Mouse (Mus musculus): ENCODE results near the gene Dmap1.

The Dmap1 gene

GRCm38 (mm10) chr4:117655500-117655863, 26.6 kb downstream of the Dmap1 start:
- no peak for DNase-seq (ENCODE audit: low spot score)

- DNase-seq (ENCODE audit: low spot score): no peak
Observed at GRCm38 (mm10) chr4:117654703-117655499, 27.2 kb downstream of the Dmap1 start.

DNA sequence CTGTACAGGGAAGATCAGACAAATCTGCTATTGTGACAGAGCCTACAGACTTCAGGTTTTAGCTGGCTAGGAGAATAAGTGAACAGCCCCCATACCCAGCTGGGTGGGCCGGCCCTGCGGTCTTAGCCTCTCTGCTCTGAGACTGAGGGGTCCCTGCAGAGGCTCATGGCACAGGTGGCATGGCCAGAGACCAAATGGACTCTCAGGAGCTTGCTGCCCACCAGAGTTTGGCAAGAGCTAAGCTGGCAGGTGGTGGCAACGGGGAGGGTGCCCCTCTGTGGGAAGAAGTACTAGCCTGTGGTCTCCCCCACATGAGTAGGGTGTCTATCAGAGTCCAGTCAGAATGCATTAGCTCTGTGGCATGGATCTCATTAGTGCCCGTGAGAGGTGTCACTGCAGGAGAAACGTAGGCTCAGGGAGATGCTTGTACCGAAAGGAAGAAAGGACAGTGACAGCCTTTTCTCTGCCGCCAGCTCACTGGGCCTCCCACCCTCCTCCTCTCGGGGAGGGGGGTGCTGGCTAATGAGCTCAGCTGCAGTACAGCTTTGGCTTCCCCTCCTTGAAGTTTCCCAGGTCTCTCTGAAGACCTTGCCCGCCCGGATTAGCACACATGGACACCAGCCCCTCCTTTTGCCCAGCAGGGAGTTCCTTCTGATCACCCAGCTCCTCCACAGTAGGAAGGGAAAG, 27.9 kb downstream of the Dmap1 start:
- DNase-seq (ENCODE audit: low spot score): no peak

- no peak for DNase-seq (ENCODE audit: low spot score)
Observed at GRCm38 (mm10) chr4:117652727-117653126, 29.3 kb downstream of the Dmap1 start.

GRCm38 (mm10) chr4:117651626-117652101, 30.4 kb downstream of the Dmap1 start:
- DNase-seq (ENCODE audit: low spot score): no peak

DNA sequence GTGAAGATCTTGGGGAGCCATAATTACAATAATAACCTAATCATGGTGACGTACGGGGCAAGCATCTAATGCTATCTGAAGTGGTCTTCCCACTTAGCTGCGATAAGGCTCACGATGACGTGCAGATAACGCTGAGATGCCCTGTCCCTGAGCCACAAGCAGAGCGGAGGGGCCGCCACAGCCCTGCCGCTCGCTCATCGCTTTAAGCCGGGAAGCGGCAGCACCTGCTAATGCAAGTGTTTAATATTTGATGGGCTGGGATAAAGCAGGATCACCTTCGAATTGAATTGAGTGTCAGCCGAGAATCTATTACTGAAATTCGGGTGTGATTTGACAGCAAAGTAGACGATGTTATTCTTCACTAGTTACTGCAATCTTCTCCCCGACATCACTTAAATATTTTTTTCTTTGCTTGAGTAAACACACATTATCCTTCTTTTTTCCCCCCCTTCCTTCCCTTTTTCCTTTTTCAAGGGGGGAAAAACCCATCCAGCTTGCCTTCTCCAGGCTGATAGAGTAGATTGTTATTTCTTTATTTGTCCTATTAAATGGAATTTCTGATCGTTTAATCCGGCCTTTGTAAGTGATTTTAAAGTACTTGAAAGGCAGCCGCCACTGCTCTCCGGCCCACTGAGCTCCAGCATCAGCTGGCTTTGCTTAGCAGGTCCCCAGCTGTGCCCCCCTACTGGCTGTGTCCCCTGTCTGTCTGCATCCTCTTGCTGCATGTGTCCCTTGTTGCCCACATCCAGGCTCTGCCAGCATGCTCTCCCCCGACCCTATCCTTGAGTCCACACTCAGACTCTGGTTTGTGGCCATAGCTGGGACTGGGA, 34.9 kb downstream of the Dmap1 start:
- no peak for DNase-seq (ENCODE audit: low spot score)

- DNase-seq (ENCODE audit: low spot score): no peak
Observed at GRCm38 (mm10) chr4:117646496-117646895, 35.6 kb downstream of the Dmap1 start.

GRCm38 (mm10) chr4:117645859-117646258, 36.2 kb downstream of the Dmap1 start:
- DNase-seq (ENCODE audit: low spot score): no peak

- DNase-seq (ENCODE audit: low spot score): no peak
Observed at GRCm38 (mm10) chr4:117645031-117645435, 37.0 kb downstream of the Dmap1 start.

DNA sequence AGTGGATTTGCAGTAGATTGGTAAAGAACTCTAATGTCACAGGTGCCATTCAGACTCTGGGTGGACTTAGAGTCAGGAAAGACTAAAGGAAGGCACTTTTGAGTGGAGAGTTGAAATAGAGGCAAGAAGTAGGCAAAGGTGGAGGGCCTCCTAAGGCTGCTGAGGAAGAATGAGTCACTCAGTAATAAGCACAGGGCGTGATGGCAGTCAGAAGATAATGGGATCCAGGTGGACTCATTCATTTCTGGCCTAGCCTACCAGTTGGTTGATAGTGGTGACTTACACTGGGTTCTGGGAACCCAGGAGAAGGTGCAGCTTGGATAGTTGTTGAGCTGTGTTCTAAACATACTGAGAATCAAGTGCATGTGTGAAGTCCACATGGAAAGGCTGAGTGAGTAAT, 40.3 kb downstream of the Dmap1 start:
- no peak for DNase-seq (ENCODE audit: low spot score)

DNA sequence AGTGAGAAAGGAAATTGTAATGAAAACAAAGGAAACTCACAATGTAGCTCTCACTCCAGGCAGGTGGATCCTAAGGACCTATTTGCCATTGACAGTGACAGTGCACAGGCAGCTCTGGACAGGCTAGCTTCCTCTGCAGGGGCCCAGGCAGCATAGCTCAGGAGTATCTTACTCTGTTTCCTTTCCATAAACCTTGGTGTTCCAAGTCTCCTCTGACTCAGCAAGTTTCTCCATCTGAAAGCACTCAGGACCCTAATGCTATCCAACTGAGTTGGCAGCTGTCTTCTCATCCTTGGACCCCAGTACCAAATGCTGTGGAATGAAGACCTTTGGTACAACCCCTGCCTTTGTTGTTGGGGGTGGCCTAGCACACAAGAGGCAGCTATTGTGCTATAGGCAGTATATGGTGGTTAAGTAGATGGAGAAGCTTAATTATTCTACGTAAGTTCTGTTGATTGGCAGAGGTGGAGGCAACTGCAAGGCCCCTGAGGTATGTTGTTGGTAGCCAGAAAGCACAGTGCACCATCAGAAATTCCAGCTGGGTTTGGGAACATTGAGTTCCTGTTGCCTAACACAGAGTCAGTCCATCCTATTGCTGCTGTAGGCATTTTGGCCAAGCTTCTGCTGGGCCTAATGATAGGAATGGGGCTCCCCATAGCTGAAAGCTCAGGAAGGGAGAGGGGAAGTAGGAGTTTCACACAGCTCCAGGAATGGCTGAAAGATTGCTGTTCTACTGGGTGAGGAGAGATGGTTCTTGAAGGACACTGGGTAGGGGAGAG, 41.0 kb downstream of the Dmap1 start:
- DNase-seq (ENCODE audit: low spot score): no peak

DNA sequence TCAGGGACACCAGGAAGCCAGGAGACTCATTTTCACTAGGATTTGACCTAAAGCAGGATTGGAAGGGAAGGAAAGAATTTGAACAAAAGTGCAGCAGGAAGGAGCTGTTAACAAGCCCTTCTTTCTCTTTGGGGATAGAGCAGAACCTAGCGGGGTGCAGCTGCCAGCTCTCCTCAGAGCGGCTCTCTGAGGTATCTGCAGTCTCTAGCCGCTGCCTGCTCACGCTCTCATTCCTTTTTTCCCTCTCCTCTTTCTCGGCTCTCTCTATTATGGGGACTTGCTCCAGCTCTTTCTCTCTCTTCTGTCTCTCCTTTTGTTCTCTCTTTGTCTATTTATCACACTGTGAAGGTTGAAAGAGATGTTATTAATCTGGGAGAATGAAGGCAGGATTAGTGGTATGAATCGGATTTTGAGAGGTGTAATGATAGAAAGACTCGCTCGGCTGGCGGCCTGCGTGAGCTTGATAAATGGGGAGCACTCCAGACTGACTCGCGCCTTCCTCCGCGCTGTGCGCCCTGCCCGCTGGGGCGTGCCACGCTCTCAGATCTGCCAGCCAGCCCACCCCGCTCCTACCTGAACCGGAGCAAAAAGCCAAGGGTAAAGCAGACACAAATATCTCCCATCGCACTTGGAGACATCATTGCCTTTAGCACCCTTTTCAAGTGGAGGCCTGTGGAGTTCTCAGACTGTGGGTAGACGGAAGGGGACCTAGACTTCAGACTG, 45.0 kb downstream of the Dmap1 start:
- no peak for DNase-seq (ENCODE audit: low spot score)

DNA sequence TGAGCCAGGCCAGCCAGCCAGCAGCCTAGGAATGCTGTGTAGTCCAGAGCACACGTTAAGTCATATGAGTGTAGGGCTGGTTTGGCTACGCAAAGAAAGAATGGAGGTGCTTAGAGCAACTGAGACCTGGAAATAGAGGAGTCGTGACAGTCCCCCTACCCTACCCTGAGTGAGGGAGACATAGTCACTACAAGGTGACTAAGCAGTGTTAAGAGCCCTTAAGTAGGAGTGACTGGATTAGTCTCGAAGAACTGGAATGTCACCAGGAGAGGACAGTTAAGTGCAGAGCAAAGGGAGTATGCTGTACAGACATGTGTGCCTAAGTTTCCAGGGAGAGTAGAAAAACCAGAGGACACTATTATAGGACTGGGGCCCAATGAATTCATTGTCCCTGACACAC, 45.9 kb downstream of the Dmap1 start:
- DNase-seq (ENCODE audit: low spot score): no peak

- no peak for DNase-seq (ENCODE audit: low spot score)
Observed at GRCm38 (mm10) chr4:117634642-117635041, 47.4 kb downstream of the Dmap1 start.

GRCm38 (mm10) chr4:117633527-117633926, 48.5 kb downstream of the Dmap1 start:
- no peak for DNase-seq (ENCODE audit: low spot score)

DNA sequence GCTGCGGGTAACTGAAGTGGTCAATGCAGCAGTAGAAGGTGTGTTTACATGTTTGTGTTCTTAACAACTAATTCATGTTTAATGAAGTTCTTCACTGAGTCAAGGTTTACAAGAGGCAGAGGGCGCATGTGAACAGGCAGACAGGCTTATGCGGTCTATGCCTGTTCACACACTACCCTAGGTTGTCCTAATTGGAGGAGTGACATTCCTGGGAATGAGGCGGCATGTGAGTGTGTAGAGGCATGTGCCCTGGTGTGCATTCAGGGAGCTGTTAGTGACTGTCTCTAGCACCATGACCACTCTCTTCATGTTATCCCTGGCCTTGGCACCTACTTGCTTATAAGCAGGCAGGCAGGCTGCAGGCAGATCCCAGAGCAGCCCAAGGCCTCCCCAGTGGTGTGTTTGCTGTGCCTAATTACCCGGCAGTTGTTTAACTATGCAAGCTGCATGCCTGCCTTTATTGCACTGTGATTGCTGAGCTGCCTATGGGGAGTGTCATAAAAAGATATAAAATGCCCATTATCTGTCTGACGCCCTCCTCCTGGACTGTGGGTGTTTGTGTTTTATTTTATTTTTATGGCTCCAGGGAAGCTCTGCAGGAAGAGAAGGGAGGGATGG, 51.9 kb downstream of the Dmap1 start:
- no peak for DNase-seq (ENCODE audit: low spot score)

- no peak for DNase-seq (ENCODE audit: low spot score)
Observed at GRCm38 (mm10) chr4:117628464-117628863, 53.6 kb downstream of the Dmap1 start.
